Mouse (Mus musculus) lung, embryonic 15.5 days (tissue): Measurements from ENCODE around the gene Fmnl2. TPM values are rescaled to one million over a fixed set of nuclear protein-coding genes. Genes with fewer than 3 reads are reported as not detected.

Source experiments
- ATAC-seq: fragments of 200-750 bp; cut with Nextera tagmentation; 2 replicates; pipeline ENCODE4 v1.8.0; 2017; ENCODE audit warnings: moderate number of reproducible peaks, borderline replicate concordance; ENCODE audit not compliant: low FRiP score, low TSS enrichment; ENCODE audit errors: extremely low read depth
- H3K27ac ChIP-seq: fragments of 300-500 bp; sonication (generic); 2 replicates; pipeline ENCODE4 v1.5.1; 2015; ENCODE audit warnings: moderate library complexity, mild to moderate bottlenecking, inconsistent platforms
- H3K27me3 ChIP-seq: fragments of 300-500 bp; sonication (generic); 2 replicates; pipeline ENCODE4 v1.6.1; 2015; ENCODE audit warnings: inconsistent platforms
- H3K36me3 ChIP-seq: fragments of 300-500 bp; sonication (generic); 2 replicates; pipeline ENCODE4 v1.6.1; 2015; ENCODE audit warnings: inconsistent platforms
- H3K4me1 ChIP-seq: fragments of 300-500 bp; sonication (generic); 2 replicates; pipeline ENCODE4 v1.6.1; 2015; ENCODE audit warnings: inconsistent platforms
- H3K4me2 ChIP-seq: fragments of 300-500 bp; sonication (generic); 2 replicates; pipeline ENCODE4 v1.6.1; 2015; ENCODE audit warnings: inconsistent platforms, mild to moderate bottlenecking, moderate library complexity
- H3K4me3 ChIP-seq: fragments of 300-500 bp; sonication (generic); 2 replicates; pipeline ENCODE4 v1.5.1; 2015; ENCODE audit warnings: mild to moderate bottlenecking, inconsistent platforms
- H3K9ac ChIP-seq: fragments of 300-500 bp; sonication (generic); 2 replicates; pipeline ENCODE4 v1.6.1; 2015; ENCODE audit warnings: inconsistent platforms
- H3K9me3 ChIP-seq: fragments of 300-500 bp; sonication (generic); 2 replicates; pipeline ENCODE4 v1.6.1; 2016; ENCODE audit warnings: inconsistent platforms
- WGBS: fragments of 180-500 bp; shearing (Covaris S2); methylation state at CpG from one replicate; pipeline ENCODE4 v1.1.7; 2015; 5-methylcytosine and 5-hydroxymethylcytosine counted together
- polyA plus RNA-seq: library from polyadenylated mRNA; unstranded; fragments of >200 nt; fragmentation: Nextera tagmentation; extraction: Ambion mirVana; gene quantifications from 2 replicates; pipeline ENCODE4 v1.2.1, GENCODE M21; 2015

The Fmnl2 gene
- polyA plus RNA-seq, 1 experiment from 2014 or later = 3.7 TPM

DNA sequence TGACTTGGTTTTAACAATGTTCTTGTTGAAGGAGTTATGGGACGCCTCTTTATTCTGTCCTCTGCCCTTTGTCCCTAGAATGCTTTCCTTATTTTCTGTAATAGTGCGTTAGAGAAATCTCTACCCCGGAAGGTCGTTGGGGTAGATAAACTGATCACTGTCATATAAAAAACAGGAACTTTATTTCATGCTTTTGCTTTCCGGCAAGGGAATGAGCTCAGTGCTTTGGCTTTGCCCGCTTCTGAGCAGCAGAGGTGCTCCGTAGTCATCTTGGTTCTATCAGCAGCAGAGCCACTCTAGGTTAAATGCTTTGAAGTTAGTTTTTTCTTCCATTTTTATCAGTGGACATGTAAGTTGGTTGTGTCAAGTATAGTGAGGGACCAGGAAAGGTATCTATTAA, 135.6 kb downstream of the Fmnl2 start:
- Histone ChIP-seq H3K9me3 (no peaks in the 10 kb centered on the region), H3K36me3 (no peaks in the 10 kb centered on the region), H3K9ac (no peak overlapping the region), H3K4me2 (no peak overlapping the region), H3K27ac (no peak overlapping the region), H3K27me3 (no peaks in the 10 kb centered on the region), H3K4me3 (no peak overlapping the region), H3K4me1 (peaks cover 15% of the 10 kb centered on the region)
- ATAC-seq = no peak
- WGBS = 84% methylated on average over 7 of the region's 7 CpGs

DNA sequence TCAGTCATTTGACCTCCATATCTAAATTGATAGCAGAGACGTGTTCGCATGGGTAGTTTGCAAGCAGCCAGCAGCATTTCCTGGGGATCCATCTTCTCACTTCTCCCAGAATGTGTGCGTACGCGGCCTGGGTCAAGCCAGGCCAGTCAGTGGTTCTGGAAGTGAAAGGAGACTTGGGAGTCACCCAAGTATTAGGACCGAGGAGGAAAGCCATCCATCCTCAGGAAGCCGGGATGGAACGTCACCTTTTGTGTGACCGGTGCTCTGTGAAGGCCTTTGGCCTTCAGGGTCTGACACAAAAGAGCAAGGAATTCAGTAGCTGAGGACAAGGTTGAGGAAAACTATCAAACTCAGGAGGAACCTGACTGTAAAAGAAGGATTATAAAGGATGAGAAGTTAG, 136.9 kb downstream of the Fmnl2 start:
- ATAC-seq = no peak
- Histone ChIP-seq H3K9ac (no peak overlapping the region), H3K9me3 (no peaks in the 10 kb centered on the region), H3K36me3 (no peaks in the 10 kb centered on the region), H3K4me2 (no peak overlapping the region), H3K4me3 (no peak overlapping the region), H3K27me3 (no peaks in the 10 kb centered on the region), H3K27ac (no peak overlapping the region), H3K4me1 (peaks cover 11% of the 10 kb centered on the region)
- WGBS = 78% methylated on average over 9 of the region's 9 CpGs

DNA sequence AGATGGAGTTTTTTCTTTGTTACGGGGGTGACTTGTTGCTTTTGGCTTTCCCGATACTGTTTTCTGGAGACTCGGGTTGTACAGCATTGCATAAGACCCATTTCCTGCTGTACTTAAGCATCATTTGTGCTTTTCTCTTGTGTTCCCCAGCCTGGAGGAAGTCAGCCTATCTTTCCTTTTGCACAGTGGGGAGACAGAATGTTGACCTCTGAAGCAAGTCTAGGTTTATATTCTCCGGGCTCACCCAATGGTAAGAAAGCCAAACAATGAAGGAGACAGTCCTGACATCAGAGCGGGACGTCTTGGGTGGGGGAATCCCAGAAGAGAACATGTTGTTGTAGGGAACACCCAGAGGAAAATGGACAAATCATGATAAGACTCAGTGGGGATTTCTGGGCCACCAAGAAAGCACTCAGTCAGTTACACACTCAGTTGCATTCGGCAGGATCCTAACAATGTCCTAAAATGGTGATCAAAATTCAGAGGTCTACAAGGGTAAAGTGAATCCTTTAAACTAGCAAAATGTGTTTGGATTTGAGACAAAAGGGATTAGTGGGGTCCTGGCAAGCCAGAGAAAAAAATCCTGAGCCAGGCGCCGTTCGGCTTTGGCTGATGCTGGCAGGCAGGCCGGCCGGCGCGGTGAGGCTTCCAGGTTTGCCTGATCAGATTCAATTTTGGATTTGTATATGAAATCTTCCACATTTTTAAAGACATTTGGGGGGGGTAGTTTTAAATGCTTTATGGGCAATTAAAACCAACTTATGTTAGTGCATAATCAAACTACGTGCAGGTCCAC, 140.5 kb downstream of the Fmnl2 start:
- 75% methylated on average over 15 of the region's 15 CpGs for WGBS
- Histone ChIP-seq H3K27me3 (no peaks in the 10 kb centered on the region), H3K36me3 (no peaks in the 10 kb centered on the region), H3K9me3 (no peaks in the 10 kb centered on the region), H3K9ac (no peak overlapping the region), H3K4me3 (no peak overlapping the region), H3K4me1 (0 out of 2 replicates have a peak, but pooled peaks cover 2% of the 10 kb centered on the region), H3K27ac (no peak overlapping the region), H3K4me2 (no peak overlapping the region)
- no peak for ATAC-seq

DNA sequence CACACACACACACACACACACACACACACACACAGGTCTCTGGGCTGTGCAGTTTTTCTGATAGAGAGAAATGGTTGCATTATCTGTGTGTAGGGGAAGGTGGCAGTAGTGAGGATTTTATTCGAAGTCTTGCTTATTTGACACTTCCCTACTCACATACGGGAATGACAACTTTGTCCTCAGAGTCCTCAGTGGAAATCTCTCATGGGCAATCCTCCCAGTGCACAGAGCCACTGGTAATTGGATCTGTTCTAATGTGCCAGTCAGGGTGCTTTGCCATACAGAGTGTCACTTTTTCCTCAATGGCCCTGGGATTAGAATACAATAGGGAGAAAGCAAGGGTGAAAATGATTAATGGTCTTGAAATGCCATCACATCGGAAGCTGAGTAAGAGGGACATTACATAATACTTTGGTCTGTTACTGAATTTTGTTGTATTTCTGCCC, 141.9 kb downstream of the Fmnl2 start:
- H3K27ac ChIP-seq = no peak overlapping the region
- no peaks in the 10 kb centered on the region for H3K9me3 ChIP-seq
- 0 out of 2 replicates have a peak, but pooled peaks cover 2% of the 10 kb centered on the region for H3K4me1 ChIP-seq
- no peak overlapping the region for H3K9ac ChIP-seq
- no peaks in the 10 kb centered on the region for H3K27me3 ChIP-seq
- no peaks in the 10 kb centered on the region for H3K36me3 ChIP-seq
- H3K4me3 ChIP-seq = no peak overlapping the region
- WGBS = 26% methylated on average over 3 of the region's 3 CpGs
- no peak for ATAC-seq
- H3K4me2 ChIP-seq = no peak overlapping the region

DNA sequence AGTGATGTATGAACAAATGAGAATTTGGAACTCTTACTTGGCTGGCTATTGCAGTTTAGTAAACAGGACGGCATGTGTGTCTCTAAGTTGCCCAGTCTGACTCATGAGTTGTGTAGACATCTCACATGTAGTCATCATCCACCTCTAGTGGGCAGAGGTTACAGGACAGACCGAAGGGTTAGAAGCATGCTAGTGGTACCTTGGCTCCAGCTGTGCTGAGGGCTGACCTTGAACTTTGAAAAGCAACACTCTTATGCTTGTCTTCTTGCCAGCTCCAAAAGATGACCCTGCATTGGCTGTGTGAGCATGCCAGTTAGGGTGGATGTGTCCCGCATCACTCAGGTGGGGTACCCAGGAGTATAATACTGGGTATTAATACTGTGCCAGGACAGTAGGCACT, 142.8 kb downstream of the Fmnl2 start:
- Histone ChIP-seq H3K4me1 (0 out of 2 replicates have a peak, but pooled peaks cover 2% of the 10 kb centered on the region), H3K27me3 (no peaks in the 10 kb centered on the region), H3K36me3 (no peaks in the 10 kb centered on the region), H3K27ac (no peak overlapping the region), H3K4me2 (no peak overlapping the region), H3K4me3 (no peak overlapping the region), H3K9ac (no peak overlapping the region), H3K9me3 (no peaks in the 10 kb centered on the region)
- 87% methylated on average over 3 of the region's 3 CpGs for WGBS
- ATAC-seq = no peak

GRCm38 (mm10) chr2:53006161-53006560, 148.5 kb downstream of the Fmnl2 start:
- Histone ChIP-seq H3K27me3 (no peaks in the 10 kb centered on the region), H3K9me3 (no peaks in the 10 kb centered on the region)

GRCm38 (mm10) chr2:53007142-53007541, 149.5 kb downstream of the Fmnl2 start:
- H3K4me2 ChIP-seq = no peak overlapping the region
- no peaks in the 10 kb centered on the region for H3K36me3 ChIP-seq
- ATAC-seq = 0 out of 2 replicates have a peak, but pooled peaks have one; percentile 23
- H3K9me3 ChIP-seq = no peaks in the 10 kb centered on the region
- H3K27ac ChIP-seq = no peak overlapping the region
- H3K4me1 ChIP-seq = 0 out of 2 replicates have a peak, but pooled peaks cover 8% of the 10 kb centered on the region
- no peaks in the 10 kb centered on the region for H3K27me3 ChIP-seq
- 24% methylated on average over 5 of the region's 5 CpGs for WGBS
- H3K4me3 ChIP-seq = no peak overlapping the region
- H3K9ac ChIP-seq = no peak overlapping the region

More at GRCm38 (mm10) chr2:53006161-53006560, 148.5 kb downstream of the Fmnl2 start:
- 0 out of 2 replicates have a peak, but pooled peaks cover 8% of the 10 kb centered on the region for H3K4me1 ChIP-seq
- no peak overlapping the region for H3K27ac ChIP-seq
- H3K9ac ChIP-seq = no peak overlapping the region
- H3K4me2 ChIP-seq = no peak overlapping the region
- ATAC-seq = no peak
- no peak overlapping the region for H3K4me3 ChIP-seq
- WGBS = 78% methylated on average over 7 of the region's 7 CpGs
- H3K36me3 ChIP-seq = no peaks in the 10 kb centered on the region

- WGBS = 22% methylated on average over 2 of the region's 2 CpGs
- no peak overlapping the region for H3K4me2 ChIP-seq
- ATAC-seq = no peak
- no peak overlapping the region for H3K27ac ChIP-seq
- H3K36me3 ChIP-seq = no peaks in the 10 kb centered on the region
- H3K27me3 ChIP-seq = no peaks in the 10 kb centered on the region
- no peak overlapping the region for H3K9ac ChIP-seq
- no peaks in the 10 kb centered on the region for H3K9me3 ChIP-seq
- H3K4me1 ChIP-seq = 0 out of 2 replicates have a peak, but pooled peaks cover 2% of the 10 kb centered on the region
- no peak overlapping the region for H3K4me3 ChIP-seq
Observed at GRCm38 (mm10) chr2:53013051-53013450, 155.4 kb downstream of the Fmnl2 start.

- H3K27me3 ChIP-seq = no peaks in the 10 kb centered on the region
- WGBS = 48% methylated on average over 5 of the region's 5 CpGs
- no peak overlapping the region for H3K27ac ChIP-seq
- H3K4me3 ChIP-seq = no peak overlapping the region
- H3K9ac ChIP-seq = no peak overlapping the region
- no peak for ATAC-seq
- no peaks in the 10 kb centered on the region for H3K9me3 ChIP-seq
- H3K4me1 ChIP-seq = 0 out of 2 replicates have a peak, but pooled peaks cover 2% of the 10 kb centered on the region
- no peak overlapping the region for H3K4me2 ChIP-seq
- H3K36me3 ChIP-seq = no peaks in the 10 kb centered on the region
Observed at GRCm38 (mm10) chr2:53014451-53014850, 156.8 kb downstream of the Fmnl2 start.

DNA sequence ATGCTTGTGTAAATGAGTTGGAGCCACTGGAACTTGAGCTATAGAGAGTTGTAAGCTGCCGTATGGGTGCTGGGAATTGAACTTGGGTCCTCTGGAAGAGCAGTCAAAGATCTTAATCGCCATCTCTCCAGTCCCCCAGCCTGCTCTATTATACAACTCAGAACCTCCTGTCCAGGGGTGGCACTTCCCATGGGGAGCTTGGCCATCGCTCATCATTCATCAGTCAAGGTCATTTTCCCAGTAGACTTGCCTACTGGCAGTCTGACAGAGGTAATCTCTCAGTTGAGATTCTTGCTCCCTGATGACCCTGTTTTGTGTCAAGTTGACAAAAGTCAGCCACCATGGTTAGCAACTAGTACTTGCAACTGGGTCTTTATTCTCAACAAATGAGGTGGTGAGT, 165.3 kb downstream of the Fmnl2 start:
- ATAC-seq = no peak
- H3K9ac ChIP-seq = no peak overlapping the region
- H3K4me3 ChIP-seq = no peak overlapping the region
- no peaks in the 10 kb centered on the region for H3K36me3 ChIP-seq
- no peaks in the 10 kb centered on the region for H3K9me3 ChIP-seq
- H3K4me1 ChIP-seq = peaks cover 9% of the 10 kb centered on the region
- no peak overlapping the region for H3K4me2 ChIP-seq
- no peak overlapping the region for H3K27ac ChIP-seq
- 92% methylated on average over 3 of the region's 3 CpGs for WGBS
- no peaks in the 10 kb centered on the region for H3K27me3 ChIP-seq

DNA sequence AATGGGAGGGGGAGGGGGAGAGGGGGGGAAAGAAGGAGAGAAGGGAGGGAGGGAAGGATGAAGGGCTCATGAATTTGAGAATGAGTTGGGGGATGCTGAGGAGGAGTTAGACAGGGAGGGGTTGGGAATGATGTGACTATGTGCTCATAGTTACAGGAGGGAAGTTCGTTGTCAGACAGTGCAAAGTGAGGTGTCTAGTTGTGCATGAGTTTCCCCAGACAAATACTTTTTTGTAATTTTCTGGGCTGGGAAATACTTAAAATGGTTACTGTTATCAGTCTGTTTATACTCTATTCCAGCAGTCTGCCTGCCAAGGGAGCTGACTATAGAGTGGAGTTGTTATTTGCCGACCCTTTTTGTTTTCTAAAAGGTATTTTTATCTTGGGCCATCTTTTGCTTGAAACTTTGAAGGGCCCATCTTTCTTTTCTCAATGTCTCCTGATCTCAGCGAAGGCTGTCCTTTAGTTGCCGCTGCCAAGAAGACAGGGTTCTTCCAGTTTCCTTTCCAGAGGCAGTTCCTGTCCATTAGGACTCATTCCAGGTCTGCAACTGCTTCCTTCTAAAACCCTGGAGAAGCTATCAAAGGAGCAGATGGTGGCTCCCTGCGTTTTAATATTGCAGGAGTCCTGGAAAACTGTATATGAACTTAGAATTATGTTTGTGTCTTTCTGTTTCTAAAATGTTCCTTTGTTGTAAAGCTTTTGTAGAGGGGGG, 168.6 kb downstream of the Fmnl2 start:
- Histone ChIP-seq H3K9me3 (no peaks in the 10 kb centered on the region), H3K4me1 (peaks cover 35% of the 10 kb centered on the region), H3K27me3 (no peaks in the 10 kb centered on the region), H3K36me3 (no peaks in the 10 kb centered on the region), H3K9ac (no peak overlapping the region), H3K4me2 (no peak overlapping the region), H3K27ac (peak overlapping the region; percentile 46), H3K4me3 (no peak overlapping the region)
- peak; percentile 35; the same call in 1 of the 2 replicates for ATAC-seq
- 42% methylated on average over 5 of the region's 5 CpGs for WGBS

GRCm38 (mm10) chr2:53028868-53029267, 171.2 kb downstream of the Fmnl2 start:
- H3K27me3 ChIP-seq = no peaks in the 10 kb centered on the region
- no peak overlapping the region for H3K27ac ChIP-seq
- H3K9ac ChIP-seq = no peak overlapping the region
- H3K4me1 ChIP-seq = peaks cover 35% of the 10 kb centered on the region
- no peak for ATAC-seq
- no peak overlapping the region for H3K4me3 ChIP-seq
- no peaks in the 10 kb centered on the region for H3K36me3 ChIP-seq
- no peaks in the 10 kb centered on the region for H3K9me3 ChIP-seq
- WGBS = 57% methylated on average over 1 of the region's 1 CpGs
- H3K4me2 ChIP-seq = no peak overlapping the region
